Mouse (Mus musculus) hindbrain, embryonic 11.5 days (tissue): Measurements from ENCODE around the gene Rraga. TPM values are rescaled to one million over a fixed set of nuclear protein-coding genes. Genes with fewer than 3 reads are reported as not detected.
A peak's percentile ranks its signal among the peaks of the same experiment; 100 is the strongest.

Experiments used
- ATAC-seq: fragments of 200-750 bp; cut with Nextera tagmentation; 2 replicates; pipeline ENCODE4 v1.8.0; 2017; ENCODE audit warnings: mild to moderate bottlenecking, moderate TSS enrichment, moderate library complexity; ENCODE audit not compliant: low FRiP score
- DNase-seq: peaks from one replicate; pipeline ENCODE4 v3.0.0-alpha.2; 2015; ENCODE audit warnings: low spot score
- H3K27ac ChIP-seq: fragments of 300-500 bp; sonication (generic); 2 replicates; pipeline ENCODE4 v1.5.1; 2014; ENCODE audit warnings: mild to moderate bottlenecking, low read depth, low read length
- H3K27me3 ChIP-seq: fragments of 300-500 bp; sonication (generic); 2 replicates; pipeline ENCODE4 v1.6.1; 2014; ENCODE audit warnings: mild to moderate bottlenecking, low read length, moderate library complexity, mixed read lengths; ENCODE audit not compliant: control insufficient read depth, insufficient read depth
- H3K36me3 ChIP-seq: fragments of 300-500 bp; sonication (generic); 2 replicates; pipeline ENCODE4 v1.6.1; 2014; ENCODE audit warnings: mild to moderate bottlenecking, low read length, moderate library complexity, mixed read lengths; ENCODE audit not compliant: control insufficient read depth, insufficient read depth
- H3K4me1 ChIP-seq: fragments of 300-500 bp; sonication (generic); replicated peaks from 2 replicates; pipeline ENCODE4 v1.6.1; 2014; ENCODE audit warnings: low read length, mixed read lengths; ENCODE audit not compliant: control insufficient read depth, insufficient read depth
- H3K4me2 ChIP-seq: fragments of 300-500 bp; sonication (generic); replicated peaks from 2 replicates; pipeline ENCODE4 v1.6.1; 2014; ENCODE audit warnings: mild to moderate bottlenecking, low read depth, low read length
- H3K4me3 ChIP-seq: fragments of 300-500 bp; sonication (generic); 2 replicates; pipeline ENCODE4 v1.5.1; 2014; ENCODE audit warnings: low read depth, low read length
- H3K9ac ChIP-seq: fragments of 300-500 bp; sonication (generic); 2 replicates; pipeline ENCODE4 v1.6.1; 2014; ENCODE audit warnings: low read depth, low read length
- H3K9me3 ChIP-seq: fragments of 300-500 bp; sonication (generic); 2 replicates; pipeline ENCODE4 v1.6.1; 2016; ENCODE audit warnings: low read length; ENCODE audit not compliant: control insufficient read depth
- WGBS: fragments of 180-500 bp; shearing (Covaris S2); extraction: QIAGEN DNeasy Blood & Tissue Kit; methylation state at CpG from one replicate; pipeline ENCODE4 v1.1.7; 2014; 5-methylcytosine and 5-hydroxymethylcytosine counted together
- polyA plus RNA-seq: library from polyadenylated mRNA; unstranded; fragments of >200 nt; fragmentation: Nextera tagmentation; extraction: Ambion mirVana; gene quantifications from 2 replicates; pipeline ENCODE4 v1.2.1, GENCODE M21; 2014

The Rraga gene
- polyA plus RNA-seq, 1 experiment from 2014 or later = 109 TPM

DNA sequence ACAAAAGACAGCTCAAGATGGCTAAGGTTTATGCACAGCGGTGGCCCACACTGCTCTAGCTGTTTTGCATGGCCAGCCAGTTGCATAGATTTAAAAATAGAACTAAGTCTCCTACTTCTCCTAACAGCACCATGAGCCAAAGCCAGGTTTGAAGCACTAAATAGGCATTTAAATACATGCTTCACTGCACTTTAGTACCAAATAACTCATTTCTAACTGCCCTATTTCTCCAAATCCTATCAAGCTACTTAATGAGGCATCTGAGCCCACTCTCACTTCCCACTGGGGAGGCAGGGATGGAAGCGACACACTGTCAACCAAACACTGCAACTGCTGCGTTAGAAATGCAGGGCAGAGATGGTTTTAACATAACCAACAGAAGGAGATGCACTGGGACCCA is 31.5 kb upstream of the Rraga start:
- no peak overlapping the region for H3K27ac ChIP-seq
- H3K4me3 ChIP-seq = no peak overlapping the region
- H3K9me3 ChIP-seq = no peaks in the 10 kb centered on the region
- no peak overlapping the region for H3K4me2 ChIP-seq
- H3K36me3 ChIP-seq = no peaks in the 10 kb centered on the region
- ATAC-seq (no peak), DNase-seq (no peak)
- no peaks in the 10 kb centered on the region for H3K27me3 ChIP-seq
- 84% methylated on average over 3 of the region's 3 CpGs for WGBS
- H3K4me1 ChIP-seq = no peaks in the 10 kb centered on the region
- no peak overlapping the region for H3K9ac ChIP-seq

DNA sequence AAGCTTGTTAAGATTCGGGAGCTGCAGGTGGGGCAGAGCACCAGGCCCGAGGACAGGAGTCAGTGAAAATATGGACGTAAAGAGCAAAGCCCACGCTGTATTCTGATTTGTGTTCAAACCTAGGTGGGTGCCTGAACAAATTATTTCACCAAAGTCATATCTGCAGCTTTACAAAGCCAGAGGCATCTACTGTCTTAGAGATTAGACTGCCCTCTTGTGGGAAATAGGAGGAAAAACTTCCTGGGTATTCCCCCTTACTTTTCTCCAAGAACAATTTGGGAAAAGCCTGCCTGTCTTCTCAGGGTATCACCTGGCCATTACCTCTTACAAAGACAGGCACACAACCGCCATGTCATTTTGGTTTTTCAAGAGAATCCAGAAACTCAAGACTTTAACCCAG is 29.9 kb upstream of the Rraga start:
- WGBS = 58% methylated on average over 5 of the region's 5 CpGs
- H3K36me3 ChIP-seq = no peaks in the 10 kb centered on the region
- no peak overlapping the region for H3K4me2 ChIP-seq
- H3K27ac ChIP-seq = no peak overlapping the region
- ATAC-seq = no peak
- no peak overlapping the region for H3K4me3 ChIP-seq
- no peaks in the 10 kb centered on the region for H3K9me3 ChIP-seq
- no peaks in the 10 kb centered on the region for H3K27me3 ChIP-seq
- H3K9ac ChIP-seq = no peak overlapping the region
- H3K4me1 ChIP-seq = no peaks in the 10 kb centered on the region
- peak; percentile 29 for DNase-seq

DNA sequence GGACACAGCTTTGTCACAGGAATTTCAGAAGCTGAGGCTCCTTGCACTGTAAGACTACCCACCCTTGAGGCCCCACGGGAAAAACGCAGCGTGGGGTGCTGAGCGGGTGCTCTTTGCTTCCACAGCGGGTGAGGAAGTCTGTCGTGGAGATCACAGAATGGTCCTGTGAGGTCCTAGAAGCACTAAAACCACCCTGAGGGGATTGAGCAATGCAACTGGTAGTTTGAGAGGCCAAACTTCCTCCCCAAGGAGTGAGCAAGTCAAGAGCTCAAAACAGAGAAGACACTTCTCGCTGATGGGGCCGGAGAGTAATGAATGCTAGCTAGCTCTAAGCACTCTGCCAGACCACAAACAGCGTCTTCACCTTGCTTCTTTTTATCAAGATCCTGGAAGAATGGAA is 27.1 kb upstream of the Rraga start:
- WGBS = 88% methylated on average over 9 of the region's 9 CpGs
- Histone ChIP-seq H3K27me3 (no peaks in the 10 kb centered on the region), H3K4me2 (no peak overlapping the region), H3K36me3 (no peaks in the 10 kb centered on the region), H3K27ac (no peak overlapping the region), H3K4me1 (no peaks in the 10 kb centered on the region), H3K9me3 (no peaks in the 10 kb centered on the region), H3K4me3 (no peak overlapping the region), H3K9ac (no peak overlapping the region)
- no peak for DNase-seq
- ATAC-seq = no peak

DNA sequence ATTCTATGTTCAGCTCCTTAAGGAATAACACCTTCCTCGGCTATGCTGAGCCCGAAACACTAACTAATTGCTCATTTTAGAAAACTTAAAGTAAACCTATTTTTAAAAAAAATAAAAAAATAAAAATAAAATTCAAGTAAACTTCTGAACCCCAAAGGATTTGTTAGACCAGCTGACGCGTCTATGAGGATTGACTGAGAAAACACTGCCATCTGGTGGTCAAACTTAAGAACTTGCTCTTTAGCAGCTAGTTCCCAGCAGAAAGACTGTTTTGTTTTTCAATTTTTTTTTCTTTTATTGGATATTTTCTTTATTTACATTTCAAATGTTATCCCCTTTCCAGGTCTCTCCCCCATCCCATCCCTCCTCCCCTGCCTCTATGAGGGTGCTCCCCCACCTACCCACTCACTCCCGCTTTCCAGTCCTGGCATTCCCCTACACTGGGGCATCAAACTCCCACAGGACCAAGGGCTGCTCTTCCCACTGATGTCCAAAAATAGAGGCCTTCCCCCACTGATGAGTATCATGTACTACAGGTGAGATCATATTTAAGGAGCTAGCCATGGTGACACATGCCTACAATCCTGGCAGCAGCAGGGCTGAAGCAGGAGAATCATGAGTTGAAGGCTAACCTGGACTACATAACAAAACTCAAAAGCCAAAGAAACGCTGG is 20.3 kb upstream of the Rraga start:
- no peaks in the 10 kb centered on the region for H3K9me3 ChIP-seq
- no peaks in the 10 kb centered on the region for H3K36me3 ChIP-seq
- H3K27ac ChIP-seq = no peak overlapping the region
- WGBS = 28% methylated on average over 6 of the region's 6 CpGs
- peak; percentile 67 for DNase-seq
- H3K4me1 ChIP-seq = no peaks in the 10 kb centered on the region
- H3K9ac ChIP-seq = no peak overlapping the region
- no peak overlapping the region for H3K4me2 ChIP-seq
- ATAC-seq = peak; percentile 53
- H3K4me3 ChIP-seq = no peak overlapping the region
- no peaks in the 10 kb centered on the region for H3K27me3 ChIP-seq

DNA sequence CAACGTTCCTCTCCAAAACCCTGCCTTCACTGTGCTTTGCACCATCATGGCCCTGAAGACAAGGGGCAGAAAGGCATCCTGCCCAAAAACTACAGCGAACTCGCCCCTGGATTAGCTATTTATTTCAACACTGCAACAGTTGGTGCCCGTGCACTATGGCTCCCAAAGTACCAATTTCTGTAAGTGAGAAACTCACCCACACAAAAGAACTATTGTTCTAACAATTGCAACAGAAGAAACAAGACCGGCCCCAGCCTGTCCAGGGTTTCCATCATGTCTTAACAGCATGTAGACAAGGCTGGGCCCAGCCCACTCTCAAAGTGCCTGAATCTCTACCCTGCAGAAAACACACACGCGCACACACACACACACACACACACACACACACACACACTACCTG is 18.1 kb upstream of the Rraga start:
- no peaks in the 10 kb centered on the region for H3K27me3 ChIP-seq
- H3K4me2 ChIP-seq = no peak overlapping the region
- no peaks in the 10 kb centered on the region for H3K9me3 ChIP-seq
- H3K27ac ChIP-seq = no peak overlapping the region
- no peak for ATAC-seq
- DNase-seq = no peak
- H3K4me1 ChIP-seq = no peaks in the 10 kb centered on the region
- H3K4me3 ChIP-seq = no peak overlapping the region
- WGBS = 71% methylated on average over 7 of the region's 7 CpGs
- H3K9ac ChIP-seq = no peak overlapping the region
- H3K36me3 ChIP-seq = no peaks in the 10 kb centered on the region

DNA sequence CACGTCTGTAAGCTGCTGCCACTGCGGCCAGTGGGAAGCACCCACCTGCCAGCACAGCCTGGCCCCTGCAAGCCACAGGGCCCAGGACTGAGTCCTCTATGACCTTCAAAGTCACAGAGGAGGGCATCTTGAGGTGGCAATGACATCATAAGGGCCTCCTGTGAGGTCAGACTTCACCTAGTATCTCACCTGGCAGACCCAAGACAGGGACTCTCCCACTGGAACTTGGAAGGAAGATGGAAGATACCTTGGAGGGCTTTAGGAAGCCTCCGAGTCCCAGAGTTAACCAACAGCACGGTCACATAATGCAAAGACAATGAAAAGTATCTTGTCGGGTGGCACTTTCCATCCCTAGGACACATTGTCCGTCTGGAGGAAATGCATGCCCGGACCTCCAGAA is 17.2 kb upstream of the Rraga start, which contains the start of gene Saxo1:
Gene Saxo1, minus strand, starts transcription at position 101 of the 400 bp plus-strand sequence.
- DNase-seq (no peak), ATAC-seq (no peak)
- Histone ChIP-seq H3K9me3 (no peaks in the 10 kb centered on the region), H3K27me3 (no peaks in the 10 kb centered on the region), H3K27ac (no peak within 1 kb of the TSS), H3K4me1 (no peaks in the 10 kb centered on the region), H3K36me3 (no peaks in the 10 kb centered on the region), H3K4me3 (no peak within 1 kb of the TSS), H3K4me2 (no peak within 1 kb of the TSS), H3K9ac (no peak within 1 kb of the TSS)
- 95% methylated on average over 7 of the region's 7 CpGs for WGBS

DNA sequence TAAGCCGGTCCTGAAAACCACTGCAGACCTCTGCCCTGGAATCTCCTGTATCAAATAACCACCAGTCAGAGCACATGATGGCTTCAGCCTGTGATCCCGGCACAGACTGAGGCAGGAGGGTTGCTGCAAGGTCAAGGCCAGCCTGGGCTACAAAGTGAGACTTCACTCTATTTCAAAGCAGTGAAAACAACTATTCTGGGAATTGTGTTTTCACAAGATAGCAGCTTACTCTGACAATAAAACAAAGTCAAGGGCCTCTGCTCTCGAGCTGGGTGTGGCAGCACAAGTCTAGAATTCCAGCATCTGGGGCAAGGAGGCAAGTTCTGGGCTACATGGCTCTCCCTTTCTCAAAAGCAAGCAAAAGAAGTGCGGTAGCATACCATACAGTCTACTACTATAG is 16.5 kb upstream of the Rraga start:
- WGBS = 78% methylated on average over 4 of the region's 4 CpGs
- H3K27ac ChIP-seq = no peak overlapping the region
- H3K4me2 ChIP-seq = no peak overlapping the region
- no peaks in the 10 kb centered on the region for H3K36me3 ChIP-seq
- no peak overlapping the region for H3K4me3 ChIP-seq
- DNase-seq (no peak), ATAC-seq (no peak)
- no peak overlapping the region for H3K9ac ChIP-seq
- H3K27me3 ChIP-seq = no peaks in the 10 kb centered on the region
- H3K4me1 ChIP-seq = no peaks in the 10 kb centered on the region
- no peaks in the 10 kb centered on the region for H3K9me3 ChIP-seq

DNA sequence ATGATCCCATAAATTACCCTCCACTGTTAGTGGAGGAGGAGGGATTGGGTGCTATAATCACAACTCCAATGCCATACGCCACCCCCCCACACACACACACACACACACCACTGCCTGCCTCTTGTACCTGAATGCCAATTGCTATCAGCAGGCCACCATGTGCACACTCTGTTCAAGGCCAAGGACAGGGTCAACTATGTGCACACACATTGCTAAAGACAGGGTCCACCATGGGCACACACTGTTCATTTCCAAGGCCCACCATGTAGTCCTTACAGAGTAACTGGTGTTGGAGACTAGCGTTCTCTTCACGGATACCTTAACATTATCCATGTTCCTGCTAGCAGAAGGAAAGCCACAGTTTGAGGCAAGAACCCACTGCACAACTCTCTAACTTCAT is 14.4 kb upstream of the Rraga start:
- Histone ChIP-seq H3K9ac (no peak overlapping the region), H3K4me2 (no peak overlapping the region), H3K36me3 (no peaks in the 10 kb centered on the region), H3K4me3 (no peak overlapping the region), H3K27me3 (no peaks in the 10 kb centered on the region), H3K4me1 (no peaks in the 10 kb centered on the region), H3K27ac (no peak overlapping the region), H3K9me3 (no peaks in the 10 kb centered on the region)
- WGBS = 96% methylated on average over 3 of the region's 3 CpGs
- ATAC-seq (no peak), DNase-seq (no peak)

DNA sequence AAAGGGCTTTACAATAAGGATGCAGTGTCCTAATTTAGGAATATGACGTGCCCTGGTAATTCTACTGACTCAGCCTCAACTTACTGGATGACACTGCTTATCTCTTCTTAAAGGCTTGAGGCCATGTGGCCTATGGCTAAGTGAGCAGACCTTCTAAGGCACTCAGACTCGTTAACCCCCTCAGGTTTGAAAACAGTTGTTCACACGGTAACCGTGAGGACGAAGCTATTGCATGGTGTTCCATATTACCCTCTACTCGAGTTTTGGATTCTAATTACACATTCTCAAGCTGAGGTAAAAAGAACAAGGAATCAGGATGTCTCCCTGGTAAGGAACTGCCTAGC is 557 bp upstream of the Rraga start:
- Histone ChIP-seq H3K4me3 (peak overlapping the region; percentile 89), H3K9ac (peak overlapping the region; percentile 93), H3K4me2 (peak overlapping the region; percentile 71), H3K27me3 (no peaks in the 10 kb centered on the region), H3K4me1 (peaks cover 9% of the 10 kb centered on the region), H3K36me3 (no peaks in the 10 kb centered on the region), H3K9me3 (no peaks in the 10 kb centered on the region), H3K27ac (peak overlapping the region; percentile 96)
- WGBS = 17% methylated on average over 6 of the region's 6 CpGs
- DNase-seq (no peak), ATAC-seq (peak; percentile 34)
